Mouse (Mus musculus) intestine, embryonic 14.5 days (tissue): ENCODE data around the gene Akt2. TPM values are rescaled to one million over a fixed set of nuclear protein-coding genes. Genes with fewer than 3 reads are reported as not detected.
"Not testable (repeated sequence)": the region's sequence is repeated elsewhere in the genome, so short reads cannot be mapped to it uniquely, and the experiment has no call there.

ENCODE experiments used
- ATAC-seq: fragments of 200-750 bp; cut with Nextera tagmentation; replicated peaks from 2 replicates; pipeline ENCODE4 v1.8.0; 2017; ENCODE audit warnings: low read depth, moderate number of reproducible peaks, moderate TSS enrichment, moderate library complexity; ENCODE audit not compliant: low FRiP score, low TSS enrichment
- DNase-seq: peaks from one replicate; pipeline ENCODE4 v3.0.0-alpha.2; 2018; ENCODE audit warnings: low spot score
- H3K27ac ChIP-seq: fragments of 300-500 bp; sonication (generic); 2 replicates; pipeline ENCODE4 v1.5.1; 2014; ENCODE audit warnings: low read depth, mild to moderate bottlenecking, control low read depth
- H3K27me3 ChIP-seq: fragments of 300-500 bp; sonication (generic); replicated peaks from 2 replicates; pipeline ENCODE4 v1.6.1; 2014; ENCODE audit warnings: low read length, control low read depth; ENCODE audit not compliant: control insufficient read depth, insufficient read depth
- H3K36me3 ChIP-seq: fragments of 300-500 bp; sonication (generic); 2 replicates; pipeline ENCODE4 v1.6.1; 2014; ENCODE audit warnings: low read length, control low read depth; ENCODE audit not compliant: control insufficient read depth, insufficient read depth
- H3K4me1 ChIP-seq: fragments of 300-500 bp; sonication (generic); replicated peaks from 2 replicates; pipeline ENCODE4 v1.6.1; 2014; ENCODE audit warnings: low read length, control low read depth, mixed read lengths; ENCODE audit not compliant: control insufficient read depth, insufficient read depth
- H3K4me2 ChIP-seq: fragments of 300-500 bp; sonication (generic); 2 replicates; pipeline ENCODE4 v1.6.1; 2014; ENCODE audit warnings: low read length
- H3K4me3 ChIP-seq: fragments of 300-500 bp; sonication (generic); 2 replicates; pipeline ENCODE4 v1.5.1; 2014; ENCODE audit warnings: low read depth, low read length, control low read depth, mixed read lengths
- H3K9ac ChIP-seq: fragments of 300-500 bp; sonication (generic); 2 replicates; pipeline ENCODE4 v1.6.1; 2014; ENCODE audit warnings: mild to moderate bottlenecking, low read length
- H3K9me3 ChIP-seq: fragments of 300-500 bp; sonication (generic); 2 replicates; pipeline ENCODE4 v1.6.1; 2016; ENCODE audit warnings: low read length, control low read depth; ENCODE audit not compliant: control insufficient read depth
- WGBS: fragments of 180-500 bp; shearing (Covaris S2); extraction: QIAGEN DNeasy Blood & Tissue Kit; methylation state at CpG from one replicate; pipeline ENCODE4 v1.1.7; 2014; 5-methylcytosine and 5-hydroxymethylcytosine counted together
- polyA plus RNA-seq: library from polyadenylated mRNA; unstranded; fragments of >200 nt; fragmentation: Nextera tagmentation; extraction: Ambion mirVana; gene quantifications from 2 replicates; pipeline ENCODE4 v1.2.1, GENCODE M21; 2014

Akt2 gene
- polyA plus RNA-seq, 1 experiment from 2014 or later, result 83.4 TPM

DNA sequence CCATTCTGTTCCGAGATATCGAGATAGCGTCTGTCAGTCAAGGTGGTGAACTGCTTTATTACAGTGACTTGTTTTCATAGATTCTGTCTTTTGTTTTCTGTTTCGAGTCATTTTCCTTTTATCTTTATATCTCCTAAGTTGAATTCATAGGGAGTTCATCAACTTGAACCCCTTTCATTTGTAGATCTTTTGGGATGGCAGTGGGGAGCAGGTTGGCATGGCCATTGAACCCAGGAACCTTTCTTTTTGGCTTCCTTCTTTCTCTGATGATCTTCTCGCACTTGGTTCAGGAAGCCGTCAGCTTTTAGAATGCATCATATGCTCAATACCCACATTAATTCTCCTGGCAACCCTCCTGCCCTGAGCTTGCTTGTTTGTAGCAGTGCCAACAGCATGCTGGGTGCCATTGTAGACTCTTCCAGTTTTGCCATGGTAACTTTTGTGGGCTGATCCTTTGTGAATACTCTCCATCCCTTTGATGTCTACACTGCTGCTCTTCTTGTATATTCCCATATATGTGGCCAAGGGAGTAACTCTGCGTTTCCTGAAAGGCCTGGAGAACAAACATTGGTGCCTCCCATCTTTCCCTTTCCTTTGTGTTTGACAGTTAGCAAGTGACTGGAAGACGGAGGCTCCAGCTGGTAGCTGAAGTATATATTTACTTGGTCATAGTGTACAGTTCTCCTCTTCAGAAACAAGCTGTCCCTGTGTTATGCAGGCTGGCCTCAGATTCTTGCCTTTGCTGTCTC, 22.6 kb downstream of the Akt2 start:
- no peak overlapping the region for H3K27ac ChIP-seq
- H3K27me3 ChIP-seq, result no peaks in the 10 kb centered on the region
- no peak overlapping the region for H3K4me2 ChIP-seq
- H3K36me3 ChIP-seq, result peaks cover 53% of the 10 kb centered on the region
- no peak overlapping the region for H3K9ac ChIP-seq
- no peaks in the 10 kb centered on the region for H3K9me3 ChIP-seq
- H3K4me1 ChIP-seq, result no peaks in the 10 kb centered on the region
- DNase-seq, result no peak
- no peak overlapping the region for H3K4me3 ChIP-seq
- ATAC-seq, result no peak
- 85% methylated on average over 8 of the region's 8 CpGs for WGBS

GRCm38 (mm10) chr7:27621028-27621427, 29.7 kb downstream of the Akt2 start:
- H3K9ac ChIP-seq, result no peak overlapping the region
- no peaks in the 10 kb centered on the region for H3K4me1 ChIP-seq
- no peaks in the 10 kb centered on the region for H3K9me3 ChIP-seq
- H3K36me3 ChIP-seq, result peaks cover 95% of the 10 kb centered on the region
- WGBS, result 76% methylated on average over 6 of the region's 6 CpGs
- no peak overlapping the region for H3K4me2 ChIP-seq
- no peak for ATAC-seq
- no peaks in the 10 kb centered on the region for H3K27me3 ChIP-seq
- no peak for DNase-seq
- no peak overlapping the region for H3K27ac ChIP-seq
- no peak overlapping the region for H3K4me3 ChIP-seq

- WGBS, result 80% methylated on average over 1 of the region's 1 CpGs
These were observed 30.9 kb downstream of the Akt2 start for GRCm38 (mm10) chr7:27622234-27622633.

GRCm38 (mm10) chr7:27624967-27625366, 33.6 kb downstream of the Akt2 start:
- no peak overlapping the region for H3K9ac ChIP-seq
- H3K4me2 ChIP-seq, result no peak overlapping the region
- no peaks in the 10 kb centered on the region for H3K9me3 ChIP-seq
- H3K4me3 ChIP-seq, result no peak overlapping the region
- H3K27me3 ChIP-seq, result no peaks in the 10 kb centered on the region
- H3K36me3 ChIP-seq, result peaks cover 91% of the 10 kb centered on the region
- H3K4me1 ChIP-seq, result no peaks in the 10 kb centered on the region
- DNase-seq (no peak), ATAC-seq (no peak)
- no peak overlapping the region for H3K27ac ChIP-seq

More at GRCm38 (mm10) chr7:27622234-27622633, 30.9 kb downstream of the Akt2 start:
- H3K4me1 ChIP-seq, result no peaks in the 10 kb centered on the region
- H3K36me3 ChIP-seq, result peaks cover 91% of the 10 kb centered on the region
- DNase-seq (no peak), ATAC-seq (no peak)
- H3K4me3 ChIP-seq, result no peak overlapping the region
- no peaks in the 10 kb centered on the region for H3K9me3 ChIP-seq
- H3K27me3 ChIP-seq, result no peaks in the 10 kb centered on the region
- H3K27ac ChIP-seq, result no peak overlapping the region
- H3K4me2 ChIP-seq, result no peak overlapping the region
- no peak overlapping the region for H3K9ac ChIP-seq

DNA sequence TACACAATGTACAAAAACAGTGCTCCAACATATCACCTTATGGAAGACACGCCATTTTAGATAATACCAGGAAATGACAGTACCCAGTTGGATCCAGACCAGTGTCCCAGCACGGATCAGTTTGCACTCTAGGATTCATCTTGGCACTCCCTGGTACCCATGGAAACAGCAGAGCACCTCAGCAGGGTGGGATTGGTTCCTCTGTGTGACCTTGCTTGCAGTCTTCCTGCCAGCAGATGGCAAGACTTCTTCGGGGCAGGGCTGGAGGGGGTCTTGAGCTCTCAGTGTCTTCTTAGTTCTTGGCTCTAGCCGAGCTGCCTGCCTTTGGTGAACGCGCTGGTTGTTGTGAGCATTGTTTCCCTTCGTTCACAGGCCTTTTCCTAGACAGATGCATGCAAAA, 36.4 kb downstream of the Akt2 start:
- 91% methylated on average over 7 of the region's 7 CpGs for WGBS
- Histone ChIP-seq H3K9me3 (no peaks in the 10 kb centered on the region), H3K4me1 (no peaks in the 10 kb centered on the region), H3K4me3 (no peak overlapping the region), H3K27me3 (no peaks in the 10 kb centered on the region), H3K4me2 (no peak overlapping the region), H3K36me3 (peaks cover 85% of the 10 kb centered on the region), H3K9ac (no peak overlapping the region), H3K27ac (no peak overlapping the region)
- DNase-seq, result no peak
- ATAC-seq, result no peak

GRCm38 (mm10) chr7:27628190-27628589, 36.8 kb downstream of the Akt2 start:
- 93% methylated on average over 6 of the region's 6 CpGs for WGBS

GRCm38 (mm10) chr7:27628816-27629215, 37.5 kb downstream of the Akt2 start:
- not testable (repeated sequence) for H3K9me3 ChIP-seq, H3K4me2 ChIP-seq, H3K27me3 ChIP-seq, DNase-seq, H3K27ac ChIP-seq, H3K4me3 ChIP-seq, H3K4me1 ChIP-seq, H3K9ac ChIP-seq, ATAC-seq
- WGBS, result 95% methylated on average over 7 of the region's 7 CpGs
- peaks cover 86% of the 10 kb centered on the region for H3K36me3 ChIP-seq

More at GRCm38 (mm10) chr7:27628190-27628589, 36.8 kb downstream of the Akt2 start:
- Histone ChIP-seq H3K4me1 (no peaks in the 10 kb centered on the region), H3K36me3 (peaks cover 86% of the 10 kb centered on the region), H3K9ac (no peak overlapping the region), H3K27ac (no peak overlapping the region), H3K9me3 (no peaks in the 10 kb centered on the region), H3K4me2 (no peak overlapping the region), H3K27me3 (no peaks in the 10 kb centered on the region), H3K4me3 (no peak overlapping the region)
- ATAC-seq (no peak), DNase-seq (no peak)

GRCm38 (mm10) chr7:27631439-27631838, 40.1 kb downstream of the Akt2 start:
- Histone ChIP-seq H3K36me3 (peaks cover 88% of the 10 kb centered on the region), H3K9ac (no peak overlapping the region), H3K27me3 (no peaks in the 10 kb centered on the region), H3K9me3 (no peaks in the 10 kb centered on the region), H3K27ac (no peak overlapping the region), H3K4me3 (no peak overlapping the region), H3K4me2 (no peak overlapping the region), H3K4me1 (no peaks in the 10 kb centered on the region)
- ATAC-seq (no peak), DNase-seq (no peak)
- 98% methylated on average over 4 of the region's 4 CpGs for WGBS

DNA sequence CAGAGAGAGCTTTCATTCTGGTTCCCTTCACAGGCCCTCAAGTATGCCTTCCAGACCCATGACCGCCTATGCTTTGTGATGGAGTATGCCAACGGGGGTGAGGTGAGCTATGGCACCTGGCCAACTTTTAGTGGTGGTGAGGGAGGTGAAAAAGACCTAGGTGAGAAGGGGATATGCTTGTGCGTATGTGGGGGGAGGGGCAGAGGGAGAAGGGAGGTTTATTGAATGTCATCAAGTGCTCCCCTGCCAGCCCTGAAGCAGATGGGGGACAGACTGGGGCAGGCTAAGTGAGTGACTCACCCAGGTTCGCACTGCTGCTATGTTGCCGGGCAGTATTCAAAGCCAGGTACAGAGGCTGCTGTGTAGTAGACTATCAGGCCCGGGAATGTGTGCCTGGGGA, 41.8 kb downstream of the Akt2 start:
- ATAC-seq (no peak), DNase-seq (no peak)
- no peaks in the 10 kb centered on the region for H3K4me1 ChIP-seq
- WGBS, result 94% methylated on average over 6 of the region's 6 CpGs
- H3K9ac ChIP-seq, result no peak overlapping the region
- H3K9me3 ChIP-seq, result no peaks in the 10 kb centered on the region
- no peak overlapping the region for H3K27ac ChIP-seq
- H3K36me3 ChIP-seq, result peaks cover 87% of the 10 kb centered on the region
- H3K4me3 ChIP-seq, result no peak overlapping the region
- no peaks in the 10 kb centered on the region for H3K27me3 ChIP-seq
- no peak overlapping the region for H3K4me2 ChIP-seq
